Mouse (Mus musculus): Measurements from ENCODE around the gene Itpr2. TPM values are rescaled to one million over a fixed set of nuclear protein-coding genes. Genes with fewer than 3 reads are reported as not detected.

Gene Itpr2
- total and polyA plus RNA-seq, 3 experiments: 2.3 to 46.0 (median 37.6) TPM

DNA sequence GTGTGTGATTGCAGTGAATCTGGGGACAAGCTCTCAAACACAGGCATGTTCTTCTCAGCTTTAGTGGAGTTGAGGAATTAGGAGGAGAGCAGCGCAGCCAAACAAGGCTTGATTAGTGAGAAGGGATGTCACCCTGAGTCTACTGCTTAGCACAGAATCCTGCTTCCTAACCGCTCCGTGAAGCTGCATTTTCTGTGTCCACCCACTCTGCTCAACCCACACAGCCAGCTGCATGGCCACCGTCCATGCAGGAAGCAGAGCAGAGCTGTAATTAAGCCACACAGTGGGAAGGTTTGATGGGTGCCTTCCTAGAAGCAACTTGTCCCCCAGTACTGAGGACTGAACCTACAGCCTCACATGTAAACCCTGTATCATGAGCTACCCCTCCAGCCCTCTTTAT, 97.1 kb downstream of the Itpr2 start:
- H3K27me3 ChIP-seq (ENCODE audit: insufficient read depth, low read length): no peaks in the 10 kb centered on the region
- no peaks in the 10 kb centered on the region for H3K9me3 ChIP-seq (replicated peaks)
- no peak overlapping the region for H3K4me3 ChIP-seq (ENCODE audit: low read depth, low read length)
- ATAC-seq (ENCODE audit: extremely low read depth, insufficient number of reproducible peaks, low FRiP score, poor library complexity, severe bottlenecking) (no peak), DNase-seq (ENCODE audit: low spot score) (no peak)
- TF ChIP-seq GATA2 (IDR thresholded peaks at IDR 0.05; ENCODE audit: borderline replicate concordance, low read depth, low read length): no peak
- no peak for TF ChIP-seq TAL1 (conservative IDR thresholded peaks at IDR 0.05; ENCODE audit: low read depth, low read length)
- no peak for TF ChIP-seq CTCF (IDR thresholded peaks at IDR 0.05; ENCODE audit: low read depth, low read length)
- TF ChIP-seq POLR2AphosphoS5 (IDR thresholded peaks at IDR 0.05; ENCODE audit: insufficient replicate concordance, low read depth, low read length): no peak
- no peak for TF ChIP-seq GATA1 (IDR thresholded peaks at IDR 0.05; ENCODE audit: borderline replicate concordance, low read length)
- H3K36me3 ChIP-seq (replicated peaks): peaks cover 40% of the 10 kb centered on the region
- H3K4me1 ChIP-seq (ENCODE audit: insufficient read depth, low read depth, low read length): peaks cover 4% of the 10 kb centered on the region; the same call in 1 of the 2 replicates

GRCm38 (mm10) chr6:146404156-146404555, 97.9 kb downstream of the Itpr2 start:
- DNase-seq (ENCODE audit: low spot score) (no peak), ATAC-seq (ENCODE audit: extremely low read depth, insufficient number of reproducible peaks, low FRiP score, poor library complexity, severe bottlenecking) (no peak)
- Histone ChIP-seq H3K27me3 (ENCODE audit: insufficient read depth, low read length) (no peaks in the 10 kb centered on the region), H3K4me3 (ENCODE audit: low read depth, low read length) (no peak overlapping the region), H3K4me1 (ENCODE audit: insufficient read depth, low read depth, low read length) (no peaks in the 10 kb centered on the region), H3K36me3 (replicated peaks) (peaks cover 38% of the 10 kb centered on the region), H3K9me3 (replicated peaks) (no peaks in the 10 kb centered on the region)
- TF ChIP-seq CTCF (IDR thresholded peaks at IDR 0.05; ENCODE audit: low read depth, low read length) (no peak), TAL1 (conservative IDR thresholded peaks at IDR 0.05; ENCODE audit: low read depth, low read length) (no peak), GATA1 (IDR thresholded peaks at IDR 0.05; ENCODE audit: borderline replicate concordance, low read length) (no peak), GATA2 (IDR thresholded peaks at IDR 0.05; ENCODE audit: borderline replicate concordance, low read depth, low read length) (no peak)

GRCm38 (mm10) chr6:146402905-146403642, 98.9 kb downstream of the Itpr2 start:
- Histone ChIP-seq H3K36me3 (replicated peaks) (peaks cover 41% of the 10 kb centered on the region), H3K27me3 (ENCODE audit: insufficient read depth, low read length) (no peaks in the 10 kb centered on the region), H3K4me1 (ENCODE audit: insufficient read depth, low read depth, low read length) (no peaks in the 10 kb centered on the region), H3K9me3 (replicated peaks) (no peaks in the 10 kb centered on the region), H3K4me3 (ENCODE audit: low read depth, low read length) (no peak overlapping the region)
- TF ChIP-seq CTCF (IDR thresholded peaks at IDR 0.05; ENCODE audit: low read depth, low read length) (no peak), GATA2 (IDR thresholded peaks at IDR 0.05; ENCODE audit: borderline replicate concordance, low read depth, low read length) (no peak), GATA1 (IDR thresholded peaks at IDR 0.05; ENCODE audit: borderline replicate concordance, low read length) (no peak), TAL1 (conservative IDR thresholded peaks at IDR 0.05; ENCODE audit: low read depth, low read length) (no peak), POLR2AphosphoS5 (IDR thresholded peaks at IDR 0.05; ENCODE audit: insufficient replicate concordance, low read depth, low read length) (no peak)
- ATAC-seq (ENCODE audit: extremely low read depth, insufficient number of reproducible peaks, low FRiP score, poor library complexity, severe bottlenecking) (no peak), DNase-seq (ENCODE audit: low spot score) (no peak)

- peaks cover 3% of the 10 kb centered on the region; the same call in 1 of the 2 replicates for H3K9me3 ChIP-seq (replicated peaks)
- no peak for ATAC-seq (ENCODE audit: extremely low read depth, insufficient number of reproducible peaks, low FRiP score, poor library complexity, severe bottlenecking)
- no peaks in the 10 kb centered on the region for H3K4me1 ChIP-seq (ENCODE audit: insufficient read depth, low read depth, low read length)
- TF ChIP-seq CTCF (IDR thresholded peaks at IDR 0.05; ENCODE audit: low read depth, low read length) (no peak), TAL1 (conservative IDR thresholded peaks at IDR 0.05; ENCODE audit: low read depth, low read length) (no peak), GATA1 (IDR thresholded peaks at IDR 0.05; ENCODE audit: borderline replicate concordance, low read length) (no peak), GATA2 (IDR thresholded peaks at IDR 0.05; ENCODE audit: borderline replicate concordance, low read depth, low read length) (no peak), POLR2AphosphoS5 (IDR thresholded peaks at IDR 0.05; ENCODE audit: insufficient replicate concordance, low read depth, low read length) (no peak)
- no peak overlapping the region for H3K4me3 ChIP-seq (ENCODE audit: low read depth, low read length)
- peaks cover 47% of the 10 kb centered on the region for H3K36me3 ChIP-seq (replicated peaks)
- H3K27me3 ChIP-seq (ENCODE audit: insufficient read depth, low read length): no peaks in the 10 kb centered on the region
- no peak for DNase-seq (ENCODE audit: low spot score)
These were observed 104.2 kb downstream of the Itpr2 start for GRCm38 (mm10) chr6:146397803-146398202.

DNA sequence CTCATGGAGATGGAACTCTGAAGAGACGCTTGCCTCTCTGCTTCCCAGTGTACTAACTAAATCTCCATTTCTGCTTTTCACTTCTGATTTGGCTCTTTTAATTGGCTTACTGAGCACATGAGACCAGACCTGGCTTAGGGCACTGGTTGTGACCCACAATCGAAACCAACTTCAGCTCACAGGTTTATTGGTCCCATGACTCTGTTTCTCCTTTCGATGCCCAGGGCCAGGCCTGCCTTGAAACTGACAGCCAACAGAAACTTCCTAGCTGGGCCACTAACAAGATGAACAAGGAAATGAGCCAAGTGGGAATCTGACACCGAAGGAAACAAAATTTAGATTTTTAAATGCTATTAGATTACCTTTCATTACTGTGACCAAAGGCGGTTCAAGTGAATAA, 105.8 kb downstream of the Itpr2 start:
- peaks cover 3% of the 10 kb centered on the region; the same call in 1 of the 2 replicates for H3K9me3 ChIP-seq (replicated peaks)
- H3K4me3 ChIP-seq (ENCODE audit: low read depth, low read length): no peak overlapping the region
- H3K36me3 ChIP-seq (replicated peaks): peaks cover 55% of the 10 kb centered on the region
- no peak for DNase-seq (ENCODE audit: low spot score)
- no peaks in the 10 kb centered on the region for H3K27me3 ChIP-seq (ENCODE audit: insufficient read depth, low read length)
- TF ChIP-seq GATA1 (IDR thresholded peaks at IDR 0.05; ENCODE audit: borderline replicate concordance, low read length) (no peak), GATA2 (IDR thresholded peaks at IDR 0.05; ENCODE audit: borderline replicate concordance, low read depth, low read length) (no peak), CTCF (IDR thresholded peaks at IDR 0.05; ENCODE audit: low read depth, low read length) (no peak), TAL1 (conservative IDR thresholded peaks at IDR 0.05; ENCODE audit: low read depth, low read length) (no peak), POLR2AphosphoS5 (IDR thresholded peaks at IDR 0.05; ENCODE audit: insufficient replicate concordance, low read depth, low read length) (no peak)
- ATAC-seq (ENCODE audit: extremely low read depth, insufficient number of reproducible peaks, low FRiP score, poor library complexity, severe bottlenecking): no peak
- no peaks in the 10 kb centered on the region for H3K4me1 ChIP-seq (ENCODE audit: insufficient read depth, low read depth, low read length)

GRCm38 (mm10) chr6:146395616-146396015, 106.4 kb downstream of the Itpr2 start:
- ATAC-seq (ENCODE audit: extremely low read depth, insufficient number of reproducible peaks, low FRiP score, poor library complexity, severe bottlenecking) (no peak), DNase-seq (ENCODE audit: low spot score) (no peak)
- Histone ChIP-seq H3K4me3 (ENCODE audit: low read depth, low read length) (no peak overlapping the region), H3K4me1 (ENCODE audit: insufficient read depth, low read depth, low read length) (no peaks in the 10 kb centered on the region), H3K36me3 (replicated peaks) (peaks cover 61% of the 10 kb centered on the region), H3K27me3 (ENCODE audit: insufficient read depth, low read length) (no peaks in the 10 kb centered on the region), H3K9me3 (replicated peaks) (peaks cover 3% of the 10 kb centered on the region; the same call in 1 of the 2 replicates)
- no peak for TF ChIP-seq CTCF (IDR thresholded peaks at IDR 0.05; ENCODE audit: low read depth, low read length)
- TF ChIP-seq TAL1 (conservative IDR thresholded peaks at IDR 0.05; ENCODE audit: low read depth, low read length): no peak
- TF ChIP-seq POLR2AphosphoS5 (IDR thresholded peaks at IDR 0.05; ENCODE audit: insufficient replicate concordance, low read depth, low read length): no peak
- TF ChIP-seq GATA2 (IDR thresholded peaks at IDR 0.05; ENCODE audit: borderline replicate concordance, low read depth, low read length): no peak
- no peak for TF ChIP-seq GATA1 (IDR thresholded peaks at IDR 0.05; ENCODE audit: borderline replicate concordance, low read length)

Data from G1E (cell line).